Mouse (Mus musculus) G1E (cell line): ENCODE measurements around the gene Pfn3.

Source experiments
- CTCF ChIP-seq: IDR thresholded peaks from 2 replicates; pipeline ENCODE4 v1.5.1; 2012; ENCODE audit warnings: low read depth, low read length, inconsistent platforms, mixed read lengths
- GATA1 ChIP-seq: IDR thresholded peaks from 2 replicates; pipeline ENCODE4 v1.6.1; 2012; ENCODE audit warnings: borderline replicate concordance, low read length, inconsistent platforms, mixed read lengths
- GATA2 ChIP-seq: IDR thresholded peaks from 2 replicates; pipeline ENCODE4 v1.6.1; 2012; ENCODE audit warnings: low read depth, low read length, inconsistent platforms, borderline replicate concordance
- POLR2AphosphoS5 ChIP-seq: IDR thresholded peaks from 2 replicates; pipeline ENCODE4 v1.6.1; 2012; ENCODE audit warnings: low read depth, low read length, inconsistent platforms; ENCODE audit not compliant: insufficient replicate concordance
- TAL1 ChIP-seq: conservative IDR thresholded peaks from 2 replicates; pipeline ENCODE4 v1.6.1; 2012; ENCODE audit warnings: low read depth, low read length, inconsistent platforms, mixed read lengths

DNA sequence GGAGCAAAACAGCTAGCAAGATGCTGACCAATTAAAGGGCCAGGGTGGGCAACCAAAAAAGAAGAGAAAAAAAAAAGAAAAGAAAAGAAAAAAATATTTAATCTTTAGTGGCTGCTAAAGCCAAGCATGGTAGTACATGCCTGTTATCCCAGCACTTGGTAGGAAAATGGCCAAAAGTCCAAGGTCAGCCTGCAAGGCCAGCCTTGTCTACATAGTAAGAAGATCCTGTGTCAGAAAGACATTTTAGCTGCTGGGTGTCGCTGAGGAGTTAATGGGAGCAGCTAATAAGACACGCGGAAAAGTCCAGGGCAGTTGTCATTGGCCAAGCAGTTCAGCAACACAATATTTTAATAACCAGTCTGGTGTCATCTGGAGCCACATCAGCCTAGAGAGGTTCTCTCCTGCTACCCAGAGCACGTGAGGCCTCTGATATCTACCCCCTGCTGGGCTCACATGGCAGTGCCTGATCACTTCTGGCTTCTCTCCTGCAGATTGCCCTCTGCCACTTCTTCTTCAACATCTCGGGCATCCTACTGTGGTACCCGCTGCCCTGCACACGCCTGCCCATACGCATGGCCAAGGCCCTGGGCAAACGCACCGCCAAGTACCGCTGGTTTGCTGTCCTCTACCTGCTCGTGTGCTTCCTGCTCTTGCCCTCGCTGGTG, 2.3 kb downstream of the Pfn3 start:
- TF ChIP-seq CTCF (no peak), GATA1 (no peak), TAL1 (no peak), GATA2 (no peak), POLR2AphosphoS5 (no peak)
